Mouse (Mus musculus) brown adipose tissue, adult 24 weeks (tissue): ENCODE measurements around the gene Gimap9. TPM values are rescaled to one million over a fixed set of nuclear protein-coding genes. Genes with fewer than 3 reads are reported as not detected.
A peak's percentile ranks its signal among the peaks of the same experiment; 100 is the strongest.
"Not testable (repeated sequence)": the region's sequence is repeated elsewhere in the genome, so short reads cannot be mapped to it uniquely, and the experiment has no call there.

ENCODE experiments used
- H3K27ac ChIP-seq: fragments of 200-500 bp; replicated peaks from 2 replicates; pipeline ENCODE4 v1.5.1; 2012; ENCODE audit warnings: low read depth, mild to moderate bottlenecking, low read length
- H3K4me1 ChIP-seq: fragments of 200-500 bp; 2 replicates; pipeline ENCODE4 v1.6.1; 2012; ENCODE audit warnings: low read length, mixed read lengths; ENCODE audit not compliant: control insufficient read depth, insufficient read depth, insufficient read length
- H3K4me3 ChIP-seq: fragments of 200-500 bp; 2 replicates; pipeline ENCODE4 v1.5.1; 2012; ENCODE audit warnings: low read depth, mild to moderate bottlenecking, low read length, moderate library complexity; ENCODE audit not compliant: insufficient read depth
- polyA plus RNA-seq: library from polyadenylated mRNA; stranded (reverse); fragments of >200 nt; gene quantifications from 2 replicates; pipeline ENCODE4 v1.2.4, GENCODE M21; 2012; ENCODE audit not compliant: missing spikeins, insufficient read depth, insufficient read length

Gene Gimap9
- polyA plus RNA-seq, 1 experiment, result 2.5 TPM

GRCm38 (mm10) chr6:48677492-48678345, 1.8 kb downstream of the Gimap9 start:
- Histone ChIP-seq H3K4me3 (no peak overlapping the region; the same call in 1 of the 2 replicates), H3K4me1 (peaks cover 8% of the 10 kb centered on the region; the same call in 1 of the 2 replicates), H3K27ac (peak overlapping the region; percentile 30; the same call in 1 of the 2 replicates)

- no peak overlapping the region for H3K4me3 ChIP-seq
- no peak overlapping the region for H3K27ac ChIP-seq
- peaks cover 10% of the 10 kb centered on the region; the same call in 1 of the 2 replicates for H3K4me1 ChIP-seq
These were observed 2.5 kb downstream of the Gimap9 start for GRCm38 (mm10) chr6:48678391-48678790.

GRCm38 (mm10) chr6:48679701-48680100, 3.8 kb downstream of the Gimap9 start:
- Histone ChIP-seq H3K4me1 (peaks cover 10% of the 10 kb centered on the region; the same call in 1 of the 2 replicates), H3K27ac (peak overlapping the region; percentile 12; the same call in 1 of the 2 replicates)

GRCm38 (mm10) chr6:48680421-48680820, 4.5 kb downstream of the Gimap9 start:
- Histone ChIP-seq H3K4me3 (no peak overlapping the region), H3K4me1 (peaks cover 10% of the 10 kb centered on the region; the same call in 1 of the 2 replicates), H3K27ac (peak overlapping the region; percentile 65)

More at GRCm38 (mm10) chr6:48679701-48680100, 3.8 kb downstream of the Gimap9 start:
- no peak overlapping the region for H3K4me3 ChIP-seq

GRCm38 (mm10) chr6:48681472-48682090, 5.7 kb downstream of the Gimap9 start:
- no peak overlapping the region for H3K4me3 ChIP-seq
- H3K27ac ChIP-seq, result peak overlapping the region; percentile 92
- peaks cover 13% of the 10 kb centered on the region; the same call in 1 of the 2 replicates for H3K4me1 ChIP-seq

GRCm38 (mm10) chr6:48682271-48682670, 6.3 kb downstream of the Gimap9 start:
- Histone ChIP-seq H3K4me1 (peaks cover 19% of the 10 kb centered on the region; the same call in 1 of the 2 replicates), H3K4me3 (no peak overlapping the region), H3K27ac (peak overlapping the region; percentile 92)

GRCm38 (mm10) chr6:48683263-48683821, 7.4 kb downstream of the Gimap9 start:
- H3K4me1 ChIP-seq, result peaks cover 21% of the 10 kb centered on the region; the same call in 1 of the 2 replicates
- H3K4me3 ChIP-seq, result not testable (repeated sequence)
- peak overlapping the region; percentile 57 for H3K27ac ChIP-seq

GRCm38 (mm10) chr6:48684319-48684718, 8.4 kb downstream of the Gimap9 start, which contains the start of gene Gimap4:
Gimap4 (plus strand) TSS chr6:48684549.
- peak within 1 kb of the TSS; percentile 93 for H3K27ac ChIP-seq
- peaks cover 24% of the 10 kb centered on the region; the same call in 1 of the 2 replicates for H3K4me1 ChIP-seq
- H3K4me3 ChIP-seq, result peak within 1 kb of the TSS; percentile 68

GRCm38 (mm10) chr6:48684806-48685205, 8.9 kb downstream of the Gimap9 start:
- peaks cover 24% of the 10 kb centered on the region; the same call in 1 of the 2 replicates for H3K4me1 ChIP-seq
- peak overlapping the region; percentile 93 for H3K27ac ChIP-seq
- peak overlapping the region; percentile 68 for H3K4me3 ChIP-seq

- Histone ChIP-seq H3K4me3 (peak overlapping the region; percentile 68), H3K27ac (peak overlapping the region; percentile 93), H3K4me1 (peaks cover 25% of the 10 kb centered on the region; the same call in 1 of the 2 replicates)
These were observed 9.3 kb downstream of the Gimap9 start for GRCm38 (mm10) chr6:48685251-48685650.

- peaks cover 26% of the 10 kb centered on the region; the same call in 1 of the 2 replicates for H3K4me1 ChIP-seq
- H3K4me3 ChIP-seq, result peak overlapping the region; percentile 68
- H3K27ac ChIP-seq, result peak overlapping the region; percentile 93
These were observed 10.1 kb downstream of the Gimap9 start for GRCm38 (mm10) chr6:48685694-48686665.

- H3K4me3 ChIP-seq, result peak overlapping the region; percentile 68; the same call in 1 of the 2 replicates
- H3K27ac ChIP-seq, result peak overlapping the region; percentile 93
- H3K4me1 ChIP-seq, result peaks cover 23% of the 10 kb centered on the region; the same call in 1 of the 2 replicates
These were observed 11.1 kb downstream of the Gimap9 start for GRCm38 (mm10) chr6:48687077-48687476.

- Histone ChIP-seq H3K27ac (peak overlapping the region; percentile 86), H3K4me1 (peaks cover 19% of the 10 kb centered on the region; the same call in 1 of the 2 replicates), H3K4me3 (no peak overlapping the region)
These were observed 13.4 kb downstream of the Gimap9 start for GRCm38 (mm10) chr6:48689320-48689719.

- Histone ChIP-seq H3K27ac (no peak overlapping the region), H3K4me3 (no peak overlapping the region), H3K4me1 (peaks cover 12% of the 10 kb centered on the region; the same call in 1 of the 2 replicates)
These were observed 17.0 kb downstream of the Gimap9 start for GRCm38 (mm10) chr6:48692962-48693361.
